Mouse (Mus musculus): ENCODE results near the gene Cp. TPM values are rescaled to one million over a fixed set of nuclear protein-coding genes. Genes with fewer than 3 reads are reported as not detected.
A peak's percentile ranks its signal among the peaks of the same experiment; 100 is the strongest.
"Not testable (repeated sequence)": the region's sequence is repeated elsewhere in the genome, so short reads cannot be mapped to it uniquely, and the experiment has no call there.

Gene Cp
- total RNA-seq, 2 experiments from 2014 or later, result 31.6 to 39.3 TPM

DNA sequence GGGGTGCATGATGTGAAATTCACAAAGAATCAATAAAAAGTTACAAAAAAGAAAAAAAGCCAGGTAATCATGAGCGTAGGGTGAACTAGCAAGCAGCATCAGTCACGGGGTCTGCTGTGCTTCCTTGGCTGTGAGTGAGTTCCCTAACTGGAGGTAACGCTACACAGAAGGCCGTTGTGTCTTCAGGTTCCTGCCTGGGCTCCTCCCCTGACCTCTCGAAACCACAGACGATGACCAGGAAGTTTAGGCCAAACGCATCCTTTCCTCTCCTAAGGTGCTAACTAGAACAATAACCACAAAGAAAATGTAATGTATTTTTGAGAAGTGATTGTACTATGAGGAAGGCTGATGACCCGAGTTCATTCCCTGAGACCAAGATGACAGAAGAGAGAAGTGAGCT, 47.6 kb downstream of the Cp start:
- intact Hi-C loops (cut with DNase I), result loop anchor here (5.0 kb wide), 1 partner anchor 193 kb away; no protein-coding TSS in a partner anchor
- DNase-seq, result no peak

DNA sequence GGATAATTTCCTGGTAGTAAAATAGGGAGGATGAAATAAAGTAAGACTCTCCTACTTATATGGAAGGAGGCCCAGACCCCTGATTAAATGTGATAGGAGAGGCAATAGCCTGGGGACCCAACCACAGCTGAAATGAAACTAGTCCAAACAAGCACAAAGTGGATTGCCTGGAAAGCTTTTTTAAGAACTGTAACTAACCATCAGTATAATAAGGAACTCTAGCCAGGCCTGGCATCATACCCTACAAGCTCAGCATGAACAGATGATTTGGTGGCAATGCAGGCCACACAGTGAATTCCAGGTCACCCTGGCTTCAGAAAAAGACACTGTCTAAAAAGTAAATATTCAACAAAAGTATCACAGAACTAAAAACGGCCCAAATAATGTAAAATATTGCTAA, 48.8 kb downstream of the Cp start:
- intact Hi-C loops (cut with DNase I), result no loop called here
- no peak for DNase-seq

GRCm38 (mm10) chr3:20007275-20007674, 50.4 kb downstream of the Cp start:
- intact Hi-C loops (cut with DNase I), result no loop called here
- no peak for DNase-seq

GRCm38 (mm10) chr3:20007759-20008158, 50.9 kb downstream of the Cp start:
- intact Hi-C loops (cut with DNase I), result no loop called here
- DNase-seq, result no peak

GRCm38 (mm10) chr3:20010464-20010863, 53.6 kb downstream of the Cp start:
- intact Hi-C loops (cut with DNase I), result no loop called here
- DNase-seq, result no peak

GRCm38 (mm10) chr3:20010905-20011304, 54.1 kb downstream of the Cp start:
- intact Hi-C loops (cut with DNase I), result not testable (repeated sequence)

GRCm38 (mm10) chr3:20014454-20014853, 57.6 kb downstream of the Cp start:
- intact Hi-C loops (cut with DNase I), result no loop called here
- peak in 1 of 2 experiments; percentile 9 for DNase-seq

More at GRCm38 (mm10) chr3:20010905-20011304, 54.1 kb downstream of the Cp start:
- not testable (repeated sequence) for DNase-seq

GRCm38 (mm10) chr3:20018076-20018475, 61.2 kb downstream of the Cp start:
- DNase-seq, result no peak
- intact Hi-C loops (cut with DNase I), result no loop called here

DNA sequence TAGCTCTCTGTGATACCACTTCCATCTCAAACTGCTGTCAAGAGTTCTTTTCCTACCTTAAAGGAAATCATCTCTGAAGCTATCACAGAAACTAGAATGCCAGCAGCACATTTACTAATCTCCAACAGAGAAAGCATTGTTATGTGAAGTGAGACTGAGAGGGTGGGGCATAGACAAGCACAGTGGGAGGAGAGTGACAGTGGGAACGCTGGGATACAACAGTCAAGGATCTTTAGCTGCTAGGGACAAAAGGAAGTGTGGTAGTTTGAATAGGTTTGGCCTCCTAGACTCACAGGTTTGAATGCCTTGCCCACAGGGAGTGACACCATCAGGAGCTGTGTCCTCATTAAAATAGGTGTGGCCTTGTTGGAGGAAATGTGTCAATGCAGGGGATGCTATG, 67.0 kb downstream of the Cp start:
- intact Hi-C loops (cut with DNase I), result no loop called here
- no peak for DNase-seq

- no peak for DNase-seq
- intact Hi-C loops (cut with DNase I), result no loop called here
These were observed 69.6 kb downstream of the Cp start for GRCm38 (mm10) chr3:20026481-20026880.

GRCm38 (mm10) chr3:20026996-20027689, 70.3 kb downstream of the Cp start:
- no peak for DNase-seq

GRCm38 (mm10) chr3:20027788-20028187, 70.9 kb downstream of the Cp start:
- intact Hi-C loops (cut with DNase I), result no loop called here
- DNase-seq, result no peak

More at GRCm38 (mm10) chr3:20026996-20027689, 70.3 kb downstream of the Cp start:
- intact Hi-C loops (cut with DNase I), result no loop called here

DNA sequence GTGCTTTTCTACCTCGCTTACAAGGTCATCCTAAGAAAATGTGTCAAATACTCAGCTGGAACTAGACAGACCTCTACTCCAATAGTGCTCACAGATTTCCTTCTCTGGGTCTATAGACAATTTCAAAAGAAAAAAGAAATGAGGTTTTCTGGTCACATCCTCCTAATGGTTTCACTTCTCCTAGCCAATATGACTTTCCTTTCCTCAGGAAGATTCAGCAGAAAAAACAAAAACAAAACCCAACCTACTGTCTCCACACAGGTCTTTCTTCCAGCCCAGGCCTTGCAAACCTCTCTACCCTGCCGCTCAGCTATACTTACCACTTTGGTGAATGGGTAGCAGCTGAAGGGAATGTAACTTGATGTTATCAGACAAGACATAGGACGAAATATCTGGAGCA, 71.8 kb downstream of the Cp start:
- intact Hi-C loops (cut with DNase I), result no loop called here
- no peak for DNase-seq

- DNase-seq, result no peak
- intact Hi-C loops (cut with DNase I), result loop anchor here (10.0 kb wide), 1 partner anchor 406 kb away; the partner anchor contains the start of gene 1700064H15Rik
These were observed 74.0 kb downstream of the Cp start for GRCm38 (mm10) chr3:20030807-20031206.

DNA sequence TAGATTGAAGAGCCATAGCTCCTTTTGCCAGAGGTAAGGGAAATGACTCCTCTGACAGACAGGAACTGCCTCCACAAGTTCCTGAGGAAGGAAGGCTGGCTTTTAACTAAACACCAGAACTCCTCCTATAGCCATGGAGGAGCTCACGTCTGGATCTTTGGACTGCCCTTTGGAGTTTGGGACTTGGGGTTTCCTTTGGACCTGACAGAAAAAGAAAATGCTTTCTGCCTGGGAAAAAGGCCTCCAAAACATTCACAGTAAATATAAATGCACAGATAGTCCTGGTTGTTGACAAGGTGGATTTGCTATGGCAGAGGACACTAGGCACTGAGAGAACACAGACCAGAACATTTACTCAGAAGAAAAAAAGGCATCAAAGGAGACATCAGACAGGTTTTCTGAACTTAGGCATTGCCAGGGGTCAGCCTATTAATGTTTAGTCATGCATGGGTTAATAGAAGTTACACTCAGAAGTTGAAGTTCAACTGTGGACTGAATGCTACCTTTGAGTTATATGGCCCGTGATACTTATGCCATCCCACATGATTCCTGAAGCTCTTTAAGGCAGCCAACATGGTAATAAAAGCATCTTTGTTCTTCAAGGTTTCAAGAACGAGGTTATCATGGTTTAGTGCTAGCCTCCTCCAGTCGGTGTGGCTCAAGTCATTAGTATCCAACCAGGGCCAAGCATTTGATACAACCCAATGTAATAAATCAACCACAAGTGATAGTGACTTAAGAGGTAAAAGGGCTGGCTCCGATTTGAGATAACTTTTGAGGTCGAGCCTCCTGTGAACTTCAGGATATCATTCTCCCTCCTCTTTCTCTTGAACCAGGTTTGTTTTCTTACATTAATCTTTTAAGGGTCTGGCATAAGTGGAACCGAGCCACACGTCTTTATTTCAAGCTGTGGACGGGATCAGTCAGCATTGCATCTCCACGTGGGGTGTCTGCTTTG, 77.2 kb downstream of the Cp start:
- intact Hi-C loops (cut with DNase I), result loop anchor here (2.0 to 10.0 kb wide), 2 partner anchors 23 to 409 kb away; partner anchors contain the start of genes 1700064H15Rik and Hltf
- no peak for DNase-seq

GRCm38 (mm10) chr3:20034719-20035404, 78.0 kb downstream of the Cp start, which contains the start of gene Hps3:
TSS of gene Hps3 (minus strand) at chr3:20035315.
- peak; percentile 85 to 92 for DNase-seq
- intact Hi-C loops (cut with DNase I), result loop anchor here (2.0 to 10.0 kb wide), 2 partner anchors 22 to 410 kb away; partner anchors contain the start of genes 1700064H15Rik and Hltf

DNA sequence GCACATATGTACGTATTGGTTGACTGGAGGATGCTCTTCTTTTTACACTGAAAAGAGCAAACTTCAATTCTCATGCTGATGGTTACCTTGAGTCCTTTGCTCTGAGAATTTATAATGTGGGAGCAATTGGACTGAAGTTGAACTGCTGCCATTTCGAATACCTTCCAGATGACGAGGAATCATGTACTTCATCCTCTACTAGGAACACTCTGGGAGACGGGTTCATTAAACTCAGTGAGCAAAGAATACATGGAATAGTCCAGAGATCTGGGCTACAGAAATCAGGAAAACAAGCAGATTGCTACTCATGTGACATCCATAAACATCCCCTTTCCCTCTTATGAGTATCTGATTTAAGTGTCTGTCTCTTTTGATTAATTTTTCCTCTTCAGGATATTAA, 79.2 kb downstream of the Cp start:
- DNase-seq, result no peak
- intact Hi-C loops (cut with DNase I), result loop anchor here (10.0 kb wide), 1 partner anchor 411 kb away; the partner anchor contains the start of gene 1700064H15Rik

- DNase-seq; intact Hi-C loops (cut with DNase I): not testable (repeated sequence)
These were observed 84.6 kb downstream of the Cp start for GRCm38 (mm10) chr3:20041461-20041860.

DNA sequence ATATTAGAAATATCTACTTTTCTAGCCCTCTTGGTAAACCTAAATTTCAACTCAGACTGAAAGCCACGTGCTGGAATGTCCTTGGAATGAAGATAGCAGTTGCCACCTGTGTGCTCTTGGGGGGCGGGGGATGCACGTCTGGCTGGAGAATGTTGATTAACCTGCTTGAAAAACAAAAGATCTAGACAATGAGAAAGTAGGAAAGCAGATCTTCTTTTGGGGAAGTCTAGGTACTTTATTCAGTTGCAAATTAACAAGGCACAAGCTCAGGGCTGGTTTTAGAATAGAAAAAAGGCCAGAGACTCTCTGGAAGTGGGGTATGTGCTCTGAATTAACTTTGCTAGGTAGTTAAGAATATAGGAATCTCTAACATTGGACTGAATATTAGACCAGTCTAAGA, 87.9 kb downstream of the Cp start:
- intact Hi-C loops (cut with DNase I); DNase-seq: not testable (repeated sequence)
